Mouse (Mus musculus) CH12.LX (cell line): ENCODE results near the gene Gjc1. TPM values are rescaled to one million over a fixed set of nuclear protein-coding genes. Genes with fewer than 3 reads are reported as not detected.

Experiments
- DNase-seq: peaks from one replicate; pipeline ENCODE4 v3.0.0-alpha.2; 2013; ENCODE audit errors: extremely low read depth
- H3K27ac ChIP-seq: 2 replicates; pipeline ENCODE4 v1.5.1; 2012; ENCODE audit warnings: low read depth, mild to moderate bottlenecking, control low read depth, moderate library complexity; ENCODE audit not compliant: insufficient read depth
- H3K27me3 ChIP-seq: replicated peaks from 2 replicates; pipeline ENCODE3; 2012; ENCODE audit warnings: inconsistent platforms
- H3K36me3 ChIP-seq, 2 experiments: replicated peaks in 1 of 2; 2 replicates each; pipeline versions ENCODE3 to v1.6.1; 2012; ENCODE audit warnings: inconsistent platforms in 1 of 2, low read length in 1 of 2, mild to moderate bottlenecking in 1 of 2, mixed read lengths in 1 of 2, moderate library complexity in 1 of 2; ENCODE audit not compliant: control insufficient read depth in 1 of 2, insufficient read depth in 1 of 2
- H3K4me1 ChIP-seq, 2 experiments: 2 replicates each; pipeline ENCODE4 v1.6.1; 2012; ENCODE audit warnings: inconsistent platforms in 1 of 2, moderate library complexity in 1 of 2; ENCODE audit not compliant: insufficient read depth in 2 of 2, control insufficient read depth in 1 of 2
- H3K4me2 ChIP-seq: 2 replicates; pipeline ENCODE4 v1.6.1; 2012; ENCODE audit warnings: low read depth, mild to moderate bottlenecking, control low read depth; ENCODE audit not compliant: poor library complexity, insufficient read depth, severe bottlenecking
- H3K4me3 ChIP-seq, 3 experiments: fragments of 150-350 bp in 1 of 3; sonication (generic) in 1 of 3; replicated peaks in 1 of 3; 2 replicates each; pipeline versions ENCODE3 to v1.5.1; 2011 to 2012; ENCODE audit warnings: low read depth in 2 of 3, low read length in 2 of 3, mild to moderate bottlenecking in 2 of 3, moderate library complexity in 2 of 3, control low read depth in 1 of 3, improper control_type of control experiment in 1 of 3, inconsistent platforms in 1 of 3, mixed read lengths in 1 of 3; ENCODE audit not compliant: poor library complexity in 1 of 3
- H3K79me2 ChIP-seq: replicated peaks from 2 replicates; pipeline ENCODE4 v1.6.1; 2012; ENCODE audit warnings: mild to moderate bottlenecking, moderate library complexity; ENCODE audit not compliant: control insufficient read depth, poor library complexity, insufficient read depth, severe bottlenecking; ENCODE audit errors: extremely low read depth
- H3K9ac ChIP-seq: 2 replicates; pipeline ENCODE4 v1.6.1; 2012; ENCODE audit warnings: low read depth, mild to moderate bottlenecking, control low read depth, moderate library complexity; ENCODE audit not compliant: insufficient read depth
- H3K9me3 ChIP-seq: replicated peaks from 2 replicates; pipeline ENCODE3; 2012; ENCODE audit warnings: low read length, inconsistent platforms, mixed read lengths
- CHD2 ChIP-seq: IDR thresholded peaks from 2 replicates; pipeline ENCODE4 v1.6.1; 2011; ENCODE audit warnings: low read length, improper control_type of control experiment
- CTCF ChIP-seq, 2 experiments: IDR thresholded peaks in 1 of 2; conservative IDR thresholded peaks in 1 of 2; 2 replicates each; pipeline ENCODE4 v1.5.1; 2011 to 2012; ENCODE audit warnings: low read depth in 2 of 2, low read length in 2 of 2, improper control_type of control experiment in 1 of 2, inconsistent platforms in 1 of 2, mild to moderate bottlenecking in 1 of 2, moderate library complexity in 1 of 2
- E2F4 ChIP-seq: IDR thresholded peaks from 2 replicates; pipeline ENCODE4 v1.6.1; 2011; ENCODE audit warnings: low read depth, low read length, improper control_type of control experiment; ENCODE audit not compliant: insufficient replicate concordance
- ELF1 ChIP-seq: IDR thresholded peaks from 2 replicates; pipeline ENCODE4 v1.6.1; 2014; ENCODE audit warnings: low read depth, mild to moderate bottlenecking, inconsistent platforms, low read length, improper control_type of control experiment
- ETS1 ChIP-seq: conservative IDR thresholded peaks from 2 replicates; pipeline ENCODE4 v1.6.1; 2012; ENCODE audit warnings: low read depth, mild to moderate bottlenecking, inconsistent platforms, low read length, improper control_type of control experiment, moderate library complexity
- GABPA ChIP-seq: IDR thresholded peaks from 2 replicates; pipeline ENCODE4 v1.6.1; 2012; ENCODE audit warnings: low read depth, low read length, improper control_type of control experiment, inconsistent platforms; ENCODE audit not compliant: insufficient replicate concordance
- JUN ChIP-seq: IDR thresholded peaks from 2 replicates; pipeline ENCODE4 v1.6.1; 2011; ENCODE audit warnings: low read depth, mild to moderate bottlenecking, low read length, improper control_type of control experiment, moderate library complexity; ENCODE audit not compliant: insufficient read depth
- MAX ChIP-seq: IDR thresholded peaks from 2 replicates; pipeline ENCODE4 v1.6.1; 2011; ENCODE audit warnings: low read length, improper control_type of control experiment
- MAZ ChIP-seq: IDR thresholded peaks from 2 replicates; pipeline ENCODE4 v1.6.1; 2012; ENCODE audit warnings: low read depth, mild to moderate bottlenecking, inconsistent platforms, low read length, improper control_type of control experiment, moderate library complexity
- MEF2A ChIP-seq: IDR thresholded peaks from 2 replicates; pipeline ENCODE4 v1.6.1; 2014; ENCODE audit warnings: low read depth, mild to moderate bottlenecking, inconsistent platforms, low read length, improper control_type of control experiment, borderline replicate concordance
- MYC ChIP-seq: IDR thresholded peaks from 2 replicates; pipeline ENCODE4 v1.6.1; 2011; ENCODE audit warnings: low read depth, mild to moderate bottlenecking, improper control_type of control experiment, low read length
- POLR2AphosphoS2 ChIP-seq: IDR thresholded peaks from 2 replicates; pipeline ENCODE4 v1.6.1; 2011; ENCODE audit warnings: low read depth, low read length, improper control_type of control experiment
- RCOR1 ChIP-seq: conservative IDR thresholded peaks from 2 replicates; pipeline ENCODE4 v1.6.1; 2012; ENCODE audit warnings: low read depth, mild to moderate bottlenecking, inconsistent platforms, low read length, improper control_type of control experiment
- SMC3 ChIP-seq: IDR thresholded peaks from 2 replicates; pipeline ENCODE4 v1.6.1; 2011; ENCODE audit warnings: low read depth, low read length, improper control_type of control experiment
- TBP ChIP-seq: conservative IDR thresholded peaks from 2 replicates; pipeline ENCODE4 v1.6.1; 2011; ENCODE audit warnings: low read depth, low read length, improper control_type of control experiment
- TCF12 ChIP-seq: IDR thresholded peaks from 2 replicates; pipeline ENCODE4 v1.6.1; 2014; ENCODE audit warnings: low read depth, mild to moderate bottlenecking, inconsistent platforms, low read length, improper control_type of control experiment
- UBTF ChIP-seq: IDR thresholded peaks from 2 replicates; pipeline ENCODE4 v1.6.1; 2012; ENCODE audit warnings: low read depth, mild to moderate bottlenecking, inconsistent platforms, low read length, improper control_type of control experiment, moderate library complexity
- USF2 ChIP-seq: conservative IDR thresholded peaks from 2 replicates; pipeline ENCODE4 v1.6.1; 2011; ENCODE audit warnings: low read depth, low read length, improper control_type of control experiment
- dilution Hi-C: fragments of 300-500 bp; cut with MboI; formaldehyde crosslinking; loops from 2 replicates; pipeline ENCODE4 v1.14.3; 2020; ENCODE audit warnings: low sequenced_read_pairs; ENCODE audit not compliant: extremely low pct_unique_long_range_greater_than_20kb, extremely low pct_ligation_motif_present
- in situ Hi-C: fragments of 300-500 bp; cut with MboI; formaldehyde crosslinking; loops from 3 replicates; pipeline ENCODE4 v1.14.3; 2019; ENCODE audit warnings: low sequenced_read_pairs, low pct_ligation_motif_present, low pct_unique_long_range_greater_than_20kb, mixed read lengths
- polyA plus RNA-seq: library from polyadenylated mRNA; unstranded; fragments of >175 nt; gene quantifications from 2 replicates; pipeline ENCODE4 v1.2.1, GENCODE M21; 2012; ENCODE audit warnings: low read depth; ENCODE audit not compliant: insufficient read length
- total RNA-seq, 2 experiments: library from RNA; depleted of rRNA; stranded (reverse); fragments of 300-350 nt in 1 of 2; fragments of >200 nt in 1 of 2; gene quantifications; 2 replicates each; pipeline ENCODE4 v1.2.3; 2012 to 2014

Gjc1 gene
- total and polyA plus RNA-seq, 3 experiments: not detected

GRCm38 (mm10) chr11:102770662-102771435 is 48.7 kb downstream of the Gjc1 start:
- Histone ChIP-seq H3K4me1 (peaks cover 2 to 11% of the 10 kb centered on the region in 2 experiments; a peak in 3 of 4 replicates), H3K27me3 (peaks cover 82% of the 10 kb centered on the region), H3K4me2 (no peak overlapping the region), H3K27ac (no peak overlapping the region), H3K4me3 (no peak overlapping the region), H3K79me2 (no peaks in the 10 kb centered on the region), H3K9ac (no peak overlapping the region), H3K36me3 (no peaks in the 10 kb centered on the region), H3K9me3 (no peaks in the 10 kb centered on the region)
- TF ChIP-seq MAZ (no peak), MYC (no peak), TCF12 (no peak), JUN (no peak), ETS1 (no peak)
- no peak for DNase-seq
- in situ Hi-C loops (loop anchor here (10.0 kb wide), 1 partner anchor 94 kb away; no protein-coding TSS in a partner anchor), dilution Hi-C loops (no loop called here)

GRCm38 (mm10) chr11:102769993-102770661 is 49.4 kb downstream of the Gjc1 start:
- H3K4me2 ChIP-seq: no peak overlapping the region
- no peak overlapping the region for H3K4me3 ChIP-seq
- dilution Hi-C loops: no loop called here
- H3K79me2 ChIP-seq: no peaks in the 10 kb centered on the region
- H3K9me3 ChIP-seq: no peaks in the 10 kb centered on the region
- no peak for DNase-seq
- H3K4me1 ChIP-seq: peaks cover 2 to 11% of the 10 kb centered on the region in 2 experiments; a peak in 3 of 4 replicates
- H3K9ac ChIP-seq: no peak overlapping the region
- H3K27ac ChIP-seq: no peak overlapping the region
- no peaks in the 10 kb centered on the region for H3K36me3 ChIP-seq
- in situ Hi-C loops: loop anchor here (10.0 kb wide), 1 partner anchor 95 kb away; no protein-coding TSS in a partner anchor
- H3K27me3 ChIP-seq: peaks cover 82% of the 10 kb centered on the region
- TF ChIP-seq RCOR1: no peak
- TF ChIP-seq CTCF (conservative IDR thresholded peaks at IDR 0.05 in 1 of 2, IDR thresholded peaks at IDR 0.05 in 1 of 2; ENCODE audit: low read depth in 2 of 2, low read length in 2 of 2): no peak
- no peak for TF ChIP-seq MAZ
- TF ChIP-seq SMC3: no peak
- TF ChIP-seq MAX: no peak
- TF ChIP-seq MEF2A: no peak
- TF ChIP-seq POLR2AphosphoS2: no peak
- no peak for TF ChIP-seq ELF1
- no peak for TF ChIP-seq GABPA
- no peak for TF ChIP-seq CHD2
- TF ChIP-seq UBTF: no peak
- no peak for TF ChIP-seq USF2
- no peak for TF ChIP-seq E2F4
- TF ChIP-seq TBP: no peak
